Mouse (Mus musculus) midbrain, embryonic 16.5 days (tissue): Measurements from ENCODE around the gene Nutf2-ps1. TPM values are rescaled to one million over a fixed set of nuclear protein-coding genes. Genes with fewer than 3 reads are reported as not detected.
"Not testable (repeated sequence)": the region's sequence is repeated elsewhere in the genome, so short reads cannot be mapped to it uniquely, and the experiment has no call there.

ENCODE experiments used
- ATAC-seq: fragments of 200-750 bp; cut with Nextera tagmentation; 2 replicates; pipeline ENCODE4 v1.8.0; 2017; ENCODE audit warnings: moderate TSS enrichment
- H3K27ac ChIP-seq: fragments of 300-500 bp; sonication (generic); 2 replicates; pipeline ENCODE4 v1.5.1; 2014; ENCODE audit warnings: mild to moderate bottlenecking, low read length, mixed read lengths
- H3K27me3 ChIP-seq: fragments of 300-500 bp; sonication (generic); 2 replicates; pipeline ENCODE4 v1.6.1; 2014; ENCODE audit warnings: low read depth, low read length, mixed read lengths; ENCODE audit not compliant: control insufficient read depth, insufficient read depth
- H3K36me3 ChIP-seq: fragments of 300-500 bp; sonication (generic); 2 replicates; pipeline ENCODE4 v1.6.1; 2014; ENCODE audit warnings: mild to moderate bottlenecking, low read length, moderate library complexity, mixed read lengths; ENCODE audit not compliant: control insufficient read depth, insufficient read depth
- H3K4me1 ChIP-seq: fragments of 300-500 bp; sonication (generic); 2 replicates; pipeline ENCODE4 v1.6.1; 2014; ENCODE audit warnings: mild to moderate bottlenecking, low read length, mixed read lengths; ENCODE audit not compliant: control insufficient read depth, insufficient read depth
- H3K4me2 ChIP-seq: fragments of 300-500 bp; sonication (generic); 2 replicates; pipeline ENCODE4 v1.6.1; 2014; ENCODE audit warnings: mild to moderate bottlenecking, low read length, mixed read lengths
- H3K4me3 ChIP-seq: fragments of 300-500 bp; sonication (generic); 2 replicates; pipeline ENCODE4 v1.5.1; 2014; ENCODE audit warnings: low read depth, mild to moderate bottlenecking, low read length, moderate library complexity, mixed read lengths
- H3K9ac ChIP-seq: fragments of 300-500 bp; sonication (generic); 2 replicates; pipeline ENCODE4 v1.6.1; 2014; ENCODE audit warnings: low read depth, low read length, mixed read lengths
- H3K9me3 ChIP-seq: fragments of 300-500 bp; sonication (generic); replicated peaks from 2 replicates; pipeline ENCODE4 v1.6.1; 2014; ENCODE audit warnings: mild to moderate bottlenecking, low read length, mixed read lengths; ENCODE audit not compliant: control insufficient read depth, poor library complexity, severe bottlenecking
- WGBS: fragments of 180-500 bp; shearing (Covaris S2); extraction: QIAGEN DNeasy Blood & Tissue Kit; methylation state at CpG from one replicate; pipeline ENCODE4 v1.1.7; 2014; 5-methylcytosine and 5-hydroxymethylcytosine counted together
- polyA plus RNA-seq: library from polyadenylated mRNA; unstranded; fragments of >200 nt; fragmentation: Nextera tagmentation; extraction: Ambion mirVana; gene quantifications from 2 replicates; pipeline ENCODE4 v1.2.1, GENCODE M21; 2015

The Nutf2-ps1 gene
- polyA plus RNA-seq, 1 experiment from 2014 or later, result 212 TPM

DNA sequence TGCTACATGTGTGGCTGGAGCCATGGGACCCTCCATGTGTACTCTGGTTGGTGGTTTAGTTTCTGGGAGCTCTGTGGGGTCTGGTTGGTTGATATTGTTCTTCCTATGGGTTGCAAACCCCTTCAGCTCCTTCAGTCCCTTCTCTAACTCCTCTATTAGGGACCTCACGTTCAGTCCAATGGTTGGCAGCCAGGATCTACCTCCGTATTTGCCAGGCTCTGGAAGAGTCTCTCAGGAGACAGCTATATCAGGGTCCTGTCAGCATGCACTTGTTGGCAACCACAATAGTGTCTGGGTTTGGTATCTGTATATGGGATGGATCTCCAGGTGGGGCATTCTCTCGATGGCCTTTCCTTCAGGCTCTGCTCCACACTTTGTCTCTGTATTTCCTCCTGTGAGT, 1.2 kb downstream of the Nutf2-ps1 start:
- H3K4me2 ChIP-seq, H3K9me3 ChIP-seq, H3K36me3 ChIP-seq, H3K27me3 ChIP-seq, H3K4me3 ChIP-seq, ATAC-seq, H3K9ac ChIP-seq, H3K27ac ChIP-seq, H3K4me1 ChIP-seq: not testable (repeated sequence)
- WGBS, result 97% methylated on average over 3 of the region's 3 CpGs

DNA sequence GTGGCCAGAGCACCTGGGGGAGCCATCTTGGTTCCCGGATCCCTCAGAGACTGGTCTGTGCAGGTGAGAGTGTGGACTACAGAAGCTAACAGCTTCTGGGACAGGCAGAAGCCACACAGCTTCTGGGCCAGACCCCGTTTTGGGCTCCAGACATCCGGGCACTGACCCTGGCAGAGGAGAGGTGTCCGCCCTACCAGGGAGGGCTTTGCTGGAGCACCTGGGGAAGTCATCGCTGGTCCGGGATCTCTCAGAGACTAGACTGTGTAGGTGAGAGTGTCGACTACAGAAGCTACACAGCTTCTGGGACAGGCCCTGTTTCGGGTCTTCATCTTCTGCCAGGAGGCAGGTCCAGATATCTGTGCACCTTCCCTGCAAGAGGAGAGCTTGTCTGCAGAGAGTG, 8.6 kb downstream of the Nutf2-ps1 start:
- not testable (repeated sequence) for ATAC-seq, H3K4me2 ChIP-seq, H3K9ac ChIP-seq, H3K36me3 ChIP-seq, H3K9me3 ChIP-seq, H3K4me1 ChIP-seq, H3K27ac ChIP-seq, H3K27me3 ChIP-seq, H3K4me3 ChIP-seq
- 92% methylated on average over 8 of the region's 8 CpGs for WGBS

DNA sequence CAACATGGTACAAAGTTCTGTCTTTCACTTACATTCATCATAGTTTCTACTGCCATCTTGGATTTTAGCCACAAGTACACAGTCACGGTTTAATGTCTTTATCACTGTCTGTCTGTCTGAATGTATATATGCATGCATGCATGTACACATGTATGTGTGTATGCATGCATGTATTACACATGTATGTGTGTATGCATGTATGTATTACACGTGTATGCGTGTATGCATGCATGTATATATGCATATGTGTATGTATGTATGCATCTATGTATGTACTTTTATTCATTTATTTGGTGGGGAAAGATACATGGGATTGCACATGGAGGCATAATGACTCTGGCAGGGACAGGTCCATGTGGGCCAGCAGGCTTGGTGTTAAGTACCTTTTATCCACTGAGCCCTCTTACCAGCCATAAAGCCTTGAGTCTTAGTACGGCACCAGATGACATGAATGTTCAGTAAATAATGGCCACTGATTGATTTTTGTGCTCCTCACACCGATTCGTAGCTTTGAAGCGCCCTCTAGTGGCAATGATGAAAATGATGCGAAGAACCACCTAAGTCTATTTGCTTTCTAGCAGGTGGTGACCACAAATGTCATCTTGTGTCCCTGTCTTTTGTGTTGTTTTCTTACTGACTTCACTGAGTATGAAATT, 10.1 kb downstream of the Nutf2-ps1 start:
- Histone ChIP-seq H3K36me3 (no peaks in the 10 kb centered on the region), H3K27ac (no peak overlapping the region), H3K9me3 (no peaks in the 10 kb centered on the region), H3K9ac (no peak overlapping the region), H3K4me1 (peaks cover 5% of the 10 kb centered on the region; the same call in 1 of the 2 replicates), H3K4me2 (peak overlapping the region; percentile 39; the same call in 1 of the 2 replicates), H3K27me3 (no peaks in the 10 kb centered on the region), H3K4me3 (no peak overlapping the region)
- peak; percentile 60 for ATAC-seq
- 16% methylated on average over 8 of the region's 8 CpGs for WGBS

DNA sequence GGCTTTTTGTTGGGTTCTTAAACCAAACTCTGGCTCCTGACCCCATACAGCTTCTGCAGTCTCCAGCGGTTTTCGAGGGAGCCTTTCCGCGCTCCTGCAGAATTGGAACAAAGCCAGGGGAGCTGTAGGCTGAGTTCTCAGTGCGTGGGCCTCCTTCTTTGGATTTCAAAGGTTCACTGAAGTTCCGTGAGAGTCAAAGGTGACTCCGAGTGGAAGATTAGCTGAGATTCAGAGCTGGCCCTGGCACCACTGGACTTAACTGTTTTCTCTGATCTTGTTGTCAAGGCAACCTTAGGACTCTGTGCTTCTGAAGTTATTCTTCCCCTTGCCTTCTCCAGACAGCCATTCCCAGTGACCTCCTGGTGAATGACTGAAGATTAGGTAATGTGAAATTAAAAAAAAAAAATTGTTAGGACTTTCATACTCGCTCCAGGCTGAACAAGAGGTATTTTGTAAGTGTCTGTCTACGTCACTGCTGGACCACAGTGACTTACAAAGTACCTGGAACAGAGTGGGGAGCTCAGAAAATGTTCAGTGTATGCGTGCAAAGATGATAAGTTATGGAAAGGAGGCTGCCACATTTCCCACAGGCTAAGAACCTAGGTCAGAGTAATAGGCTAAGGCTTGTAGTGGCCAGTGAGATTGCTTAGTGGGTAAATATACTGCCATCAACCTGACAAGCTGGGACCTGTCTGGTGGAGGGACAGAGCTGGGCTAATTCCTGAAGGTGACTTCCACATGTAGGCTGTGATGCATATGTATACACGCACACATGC, 11.7 kb downstream of the Nutf2-ps1 start:
- 39% methylated on average over 11 of the region's 11 CpGs for WGBS
- Histone ChIP-seq H3K4me3 (no peak overlapping the region), H3K4me2 (no peak overlapping the region), H3K4me1 (peaks cover 5% of the 10 kb centered on the region; the same call in 1 of the 2 replicates), H3K27me3 (no peaks in the 10 kb centered on the region), H3K27ac (no peak overlapping the region), H3K9ac (no peak overlapping the region), H3K36me3 (no peaks in the 10 kb centered on the region), H3K9me3 (no peaks in the 10 kb centered on the region)
- ATAC-seq, result 0 out of 2 replicates have a peak, but pooled peaks have one; percentile 45

DNA sequence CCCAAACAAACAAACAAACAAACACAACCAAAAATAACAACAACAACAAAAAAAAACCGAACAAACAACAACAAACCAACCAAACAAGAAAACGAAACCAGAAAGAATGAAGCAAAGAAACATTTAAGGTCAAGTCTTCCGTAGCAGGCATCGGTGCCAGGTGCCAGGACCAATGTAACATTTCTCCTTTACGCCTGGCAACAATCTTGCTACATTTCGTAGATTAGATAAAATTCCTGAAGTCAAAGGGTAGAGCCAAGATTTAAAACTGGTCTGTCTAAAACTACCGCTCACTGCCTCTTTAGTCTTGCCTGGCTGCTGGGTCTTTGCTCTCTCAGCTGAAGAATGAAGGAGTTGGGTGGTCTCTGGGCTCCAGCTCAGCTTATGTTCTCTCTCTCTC, 12.8 kb downstream of the Nutf2-ps1 start:
- no peaks in the 10 kb centered on the region for H3K36me3 ChIP-seq
- no peaks in the 10 kb centered on the region for H3K9me3 ChIP-seq
- 88% methylated on average over 7 of the region's 7 CpGs for WGBS
- no peak for ATAC-seq
- no peak overlapping the region for H3K27ac ChIP-seq
- no peak overlapping the region for H3K9ac ChIP-seq
- H3K4me3 ChIP-seq, result no peak overlapping the region
- H3K4me1 ChIP-seq, result peaks cover 5% of the 10 kb centered on the region; the same call in 1 of the 2 replicates
- H3K4me2 ChIP-seq, result no peak overlapping the region
- H3K27me3 ChIP-seq, result no peaks in the 10 kb centered on the region

DNA sequence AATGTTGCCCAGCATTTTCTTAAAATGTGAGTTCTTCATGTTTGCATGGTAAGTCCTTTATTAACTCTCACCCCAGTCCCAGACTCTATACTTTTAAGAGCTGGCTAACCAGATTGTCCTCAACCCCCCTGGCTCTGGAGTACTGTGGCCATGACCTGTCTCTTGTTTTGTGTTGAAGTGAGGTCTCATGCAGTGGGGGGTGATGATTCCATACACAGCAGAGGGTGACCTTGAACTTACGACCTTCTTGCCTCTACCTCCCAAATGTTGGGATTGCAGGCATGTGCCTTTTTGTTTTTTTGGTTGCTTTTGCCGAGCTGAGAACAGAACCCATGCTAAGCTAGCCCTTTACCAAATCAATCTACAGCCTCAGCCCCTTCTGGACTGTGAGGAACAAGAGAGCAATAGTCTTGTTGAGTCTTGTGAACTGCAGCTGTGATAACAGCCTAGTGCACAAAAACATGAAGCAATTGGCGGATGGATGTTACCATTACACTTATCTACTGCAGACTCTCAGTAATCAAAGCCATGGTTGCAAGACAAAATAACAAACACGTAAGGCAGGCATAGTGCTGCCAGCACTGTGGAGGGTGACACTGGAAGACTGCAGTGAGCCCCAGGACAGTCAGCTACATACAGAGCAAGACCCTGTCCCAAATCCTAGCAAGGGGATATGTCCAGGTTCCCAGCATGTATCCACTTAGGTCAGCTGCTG, 13.4 kb downstream of the Nutf2-ps1 start:
- no peak overlapping the region for H3K9ac ChIP-seq
- H3K9me3 ChIP-seq, result no peaks in the 10 kb centered on the region
- WGBS, result 80% methylated on average over 4 of the region's 4 CpGs

DNA sequence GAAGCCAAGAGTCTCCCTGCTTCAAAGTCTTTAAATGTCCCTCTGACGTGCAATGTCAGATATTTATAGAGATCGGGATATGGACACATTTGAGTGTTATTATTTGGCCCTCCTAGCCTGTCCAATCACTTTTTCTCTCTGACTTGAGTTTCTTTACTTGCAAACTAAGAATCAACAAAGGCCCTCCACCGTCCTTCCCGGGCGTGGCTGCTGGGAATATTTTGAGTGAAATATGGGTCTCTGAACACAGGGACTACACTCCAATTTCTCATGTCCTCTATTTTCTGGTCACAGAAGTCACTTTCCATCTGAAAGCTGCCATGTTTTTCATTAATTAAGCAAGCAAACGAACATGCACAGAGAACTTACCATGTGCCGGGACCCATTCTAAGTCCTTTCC, 14.3 kb downstream of the Nutf2-ps1 start:
- Histone ChIP-seq H3K4me3 (no peak overlapping the region), H3K9me3 (no peaks in the 10 kb centered on the region), H3K27ac (no peak overlapping the region), H3K4me2 (no peak overlapping the region), H3K9ac (no peak overlapping the region), H3K27me3 (no peaks in the 10 kb centered on the region), H3K4me1 (peaks cover 5% of the 10 kb centered on the region; the same call in 1 of the 2 replicates), H3K36me3 (no peaks in the 10 kb centered on the region)
- 85% methylated on average over 7 of the region's 7 CpGs for WGBS
- ATAC-seq, result no peak

More for the DNA sequence above, 13.4 kb downstream of the Nutf2-ps1 start:
- no peaks in the 10 kb centered on the region for H3K36me3 ChIP-seq
- no peak overlapping the region for H3K27ac ChIP-seq
- no peak overlapping the region for H3K4me2 ChIP-seq
- no peak for ATAC-seq
- H3K4me3 ChIP-seq, result no peak overlapping the region
- no peaks in the 10 kb centered on the region for H3K27me3 ChIP-seq
- peaks cover 5% of the 10 kb centered on the region; the same call in 1 of the 2 replicates for H3K4me1 ChIP-seq

DNA sequence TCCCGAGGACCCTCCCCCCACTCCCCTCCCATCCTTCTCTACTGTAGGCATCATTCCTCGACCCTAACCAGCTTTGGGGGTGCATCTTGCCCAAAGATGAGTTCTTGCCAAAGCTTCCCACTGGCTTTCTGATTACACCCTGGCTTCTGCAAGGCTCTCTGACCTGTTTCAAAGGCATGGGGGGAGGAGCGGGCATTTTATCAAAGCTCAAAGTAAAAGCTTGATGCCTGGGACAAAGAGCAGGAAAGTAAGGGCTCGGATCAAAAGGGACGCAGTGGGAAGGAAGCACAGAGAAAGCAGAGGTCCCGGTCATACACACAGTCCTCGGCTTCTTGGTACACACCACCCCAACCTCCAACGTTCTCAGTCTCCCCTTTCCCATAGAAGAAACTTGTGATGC, 14.7 kb downstream of the Nutf2-ps1 start:
- Histone ChIP-seq H3K27me3 (no peaks in the 10 kb centered on the region), H3K9me3 (no peaks in the 10 kb centered on the region), H3K4me1 (peaks cover 5% of the 10 kb centered on the region; the same call in 1 of the 2 replicates), H3K4me2 (no peak overlapping the region), H3K9ac (no peak overlapping the region), H3K4me3 (no peak overlapping the region), H3K36me3 (no peaks in the 10 kb centered on the region), H3K27ac (no peak overlapping the region)
- no peak for ATAC-seq
- WGBS, result 32% methylated on average over 8 of the region's 8 CpGs
